Mouse (Mus musculus) myocyte (in vitro differentiated cells): ENCODE measurements around the gene Fam149a. TPM values are rescaled to one million over a fixed set of nuclear protein-coding genes. Genes with fewer than 3 reads are reported as not detected.

Source experiments
- H3K27me3 ChIP-seq: one replicate; pipeline ENCODE4 v1.6.1; 2011; ENCODE audit not compliant: control insufficient read depth, insufficient read depth, insufficient read length
- H3K36me3 ChIP-seq: one replicate; pipeline ENCODE4 v1.6.1; 2011; ENCODE audit not compliant: control insufficient read depth, insufficient read depth
- H3K4me2 ChIP-seq: one replicate; pipeline ENCODE4 v1.6.1; 2011; ENCODE audit warnings: low read depth, control low read depth
- H3K4me3 ChIP-seq: one replicate; pipeline ENCODE4 v1.5.1; 2011; ENCODE audit warnings: mild to moderate bottlenecking, control low read depth, moderate library complexity
- H3K79me2 ChIP-seq: one replicate; pipeline ENCODE4 v1.6.1; 2011; ENCODE audit not compliant: control insufficient read depth, insufficient read depth
- H3ac ChIP-seq: one replicate; pipeline ENCODE4 v1.6.1; 2011; ENCODE audit not compliant: control insufficient read depth, insufficient read length
- CEBPB ChIP-seq: IDR thresholded peaks from 2 replicates; pipeline ENCODE4 v1.6.1; 2011; ENCODE audit warnings: mild to moderate bottlenecking, moderate library complexity; ENCODE audit not compliant: poor library complexity, insufficient read depth, severe bottlenecking
- E2F4 ChIP-seq: IDR thresholded peaks from one replicate; pipeline ENCODE4 v1.6.1; 2011; ENCODE audit warnings: mild to moderate bottlenecking, control low read depth, moderate library complexity; ENCODE audit not compliant: insufficient read depth
- MAX ChIP-seq: IDR thresholded peaks from one replicate; pipeline ENCODE4 v1.6.1; 2011; ENCODE audit warnings: low read depth, mild to moderate bottlenecking, control low read depth
- MYOD1 ChIP-seq, 3 experiments: IDR thresholded peaks; one replicate each; pipeline ENCODE4 v1.6.1; 2011; ENCODE audit warnings: control low read depth in 2 of 3, low read depth in 2 of 3, mild to moderate bottlenecking in 2 of 3, moderate library complexity in 1 of 3; ENCODE audit not compliant: insufficient read length in 2 of 3, control insufficient read depth in 1 of 3
- MYOG ChIP-seq, 3 experiments: IDR thresholded peaks; one replicate each; pipeline ENCODE4 v1.6.1; 2011; ENCODE audit warnings: control low read depth in 2 of 3, low read depth in 2 of 3, mild to moderate bottlenecking in 2 of 3; ENCODE audit not compliant: insufficient read length in 2 of 3, control insufficient read depth in 1 of 3, insufficient read depth in 1 of 3
- POLR2A ChIP-seq: IDR thresholded peaks from one replicate; pipeline ENCODE4 v1.6.1; 2011; ENCODE audit warnings: low read depth, mild to moderate bottlenecking, control low read depth, moderate library complexity; ENCODE audit not compliant: insufficient read length
- POLR2AphosphoS2 ChIP-seq: IDR thresholded peaks from one replicate; pipeline ENCODE4 v1.6.1; 2011; ENCODE audit warnings: low read depth, control low read depth; ENCODE audit not compliant: insufficient read length
- REST ChIP-seq: IDR thresholded peaks from one replicate; pipeline ENCODE4 v1.6.1; 2011; ENCODE audit warnings: mild to moderate bottlenecking, control low read depth, moderate library complexity; ENCODE audit not compliant: insufficient read depth, insufficient read length
- SRF ChIP-seq: IDR thresholded peaks from one replicate; pipeline ENCODE4 v1.6.1; 2011; ENCODE audit warnings: low read depth; ENCODE audit not compliant: control insufficient read depth, insufficient read length
- TCF12 ChIP-seq: IDR thresholded peaks from one replicate; pipeline ENCODE4 v1.6.1; 2011; ENCODE audit warnings: mild to moderate bottlenecking, control low read depth; ENCODE audit not compliant: poor library complexity, insufficient read depth, severe bottlenecking
- TCF3 ChIP-seq: IDR thresholded peaks from one replicate; pipeline ENCODE4 v1.6.1; 2011; ENCODE audit warnings: low read depth, control low read depth; ENCODE audit not compliant: insufficient read length
- USF1 ChIP-seq: IDR thresholded peaks from one replicate; pipeline ENCODE4 v1.6.1; 2011; ENCODE audit warnings: low read depth, mild to moderate bottlenecking, control low read depth, moderate library complexity
- polyA plus RNA-seq: library from polyadenylated mRNA; unstranded; fragments of >200 nt; fragmentation: generic; extraction: Trizol; gene quantifications from one replicate; pipeline ENCODE4 v1.2.1, GENCODE M21; 2012; ENCODE audit warnings: missing spikeins

Gene Fam149a
- polyA plus RNA-seq, 1 experiment, result 0.59 TPM

- no peak overlapping the region for H3K4me3 ChIP-seq
- H3K4me2 ChIP-seq, result no peak overlapping the region
These were observed 1.5 kb downstream of the Fam149a start for GRCm38 (mm10) chr8:45380598-45380997.

GRCm38 (mm10) chr8:45374071-45374470, 8.0 kb downstream of the Fam149a start:
- TF ChIP-seq SRF, result no peak
- no peak for TF ChIP-seq E2F4
- no peak for TF ChIP-seq REST
- TF ChIP-seq CEBPB, result no peak
- TF ChIP-seq TCF3, result no peak
- TF ChIP-seq TCF12, result no peak
- no peak for TF ChIP-seq POLR2A
- no peak for TF ChIP-seq MAX
- TF ChIP-seq MYOD1 (IDR thresholded peaks at IDR 0.05; ENCODE audit: control insufficient read depth in 1 of 3, insufficient read length in 2 of 3, low read depth in 2 of 3), result no peak
- TF ChIP-seq MYOG (IDR thresholded peaks at IDR 0.05; ENCODE audit: control insufficient read depth in 1 of 3, insufficient read depth in 1 of 3, insufficient read length in 2 of 3, low read depth in 2 of 3), result no peak
- no peak for TF ChIP-seq USF1
- no peak for TF ChIP-seq POLR2AphosphoS2
- Histone ChIP-seq H3ac (no peak overlapping the region), H3K4me3 (no peak overlapping the region), H3K4me2 (no peak overlapping the region), H3K79me2 (no peaks in the 10 kb centered on the region), H3K27me3 (no peaks in the 10 kb centered on the region), H3K36me3 (no peaks in the 10 kb centered on the region)

More at GRCm38 (mm10) chr8:45380598-45380997, 1.5 kb downstream of the Fam149a start:
- Histone ChIP-seq H3ac (no peak overlapping the region), H3K79me2 (no peaks in the 10 kb centered on the region), H3K36me3 (no peaks in the 10 kb centered on the region), H3K27me3 (peaks cover 15% of the 10 kb centered on the region)
- TF ChIP-seq MYOG (IDR thresholded peaks at IDR 0.05; ENCODE audit: control insufficient read depth in 1 of 3, insufficient read depth in 1 of 3, insufficient read length in 2 of 3, low read depth in 2 of 3), result no peak
- no peak for TF ChIP-seq E2F4
- TF ChIP-seq MAX, result no peak
- no peak for TF ChIP-seq REST
- no peak for TF ChIP-seq TCF3
- no peak for TF ChIP-seq MYOD1 (IDR thresholded peaks at IDR 0.05; ENCODE audit: control insufficient read depth in 1 of 3, insufficient read length in 2 of 3, low read depth in 2 of 3)
- no peak for TF ChIP-seq POLR2AphosphoS2
- TF ChIP-seq POLR2A, result no peak
- no peak for TF ChIP-seq TCF12
- TF ChIP-seq USF1, result no peak
- no peak for TF ChIP-seq SRF
- no peak for TF ChIP-seq CEBPB

DNA sequence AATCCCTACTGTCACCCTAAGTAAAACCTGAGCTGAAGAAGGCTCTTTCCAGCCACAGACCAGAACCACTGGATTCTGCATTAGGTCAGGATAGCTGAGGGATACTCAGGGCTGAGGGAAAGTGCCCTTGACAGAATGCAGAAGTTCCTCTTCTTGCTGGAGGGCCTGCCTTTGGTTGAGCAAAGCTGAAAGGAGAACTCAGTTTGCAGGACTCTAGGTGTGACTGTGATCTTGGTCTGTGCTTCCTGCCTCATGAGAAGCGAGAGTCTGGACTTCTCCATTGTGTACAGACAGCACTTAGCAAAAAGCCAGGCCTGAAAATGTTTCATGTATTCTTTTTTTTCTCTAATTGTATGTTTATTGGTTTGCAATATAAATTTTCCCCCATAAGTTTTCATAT, 14.9 kb downstream of the Fam149a start:
- H3K36me3 ChIP-seq, result no peaks in the 10 kb centered on the region
- H3K27me3 ChIP-seq, result peaks cover 4% of the 10 kb centered on the region
- H3K4me3 ChIP-seq, result no peak overlapping the region
- H3K79me2 ChIP-seq, result no peaks in the 10 kb centered on the region
- TF ChIP-seq POLR2A, result no peak
- no peak for TF ChIP-seq CEBPB
- no peak for TF ChIP-seq MYOG (IDR thresholded peaks at IDR 0.05; ENCODE audit: control insufficient read depth in 1 of 3, insufficient read depth in 1 of 3, insufficient read length in 2 of 3, low read depth in 2 of 3)
- no peak for TF ChIP-seq MAX
- no peak for TF ChIP-seq MYOD1 (IDR thresholded peaks at IDR 0.05; ENCODE audit: control insufficient read depth in 1 of 3, insufficient read length in 2 of 3, low read depth in 2 of 3)
- TF ChIP-seq SRF, result no peak
- no peak for TF ChIP-seq USF1
- TF ChIP-seq REST, result no peak
- no peak for TF ChIP-seq TCF3
- no peak for TF ChIP-seq E2F4
- TF ChIP-seq POLR2AphosphoS2, result no peak
- TF ChIP-seq TCF12, result no peak
- no peak overlapping the region for H3ac ChIP-seq
- H3K4me2 ChIP-seq, result no peak overlapping the region

GRCm38 (mm10) chr8:45363220-45363619, 18.9 kb downstream of the Fam149a start:
- H3K4me3 ChIP-seq, result no peak overlapping the region
- no peak for TF ChIP-seq CEBPB
- no peak for TF ChIP-seq TCF3
- TF ChIP-seq SRF, result no peak
- no peak for TF ChIP-seq POLR2A
- H3K4me2 ChIP-seq, result no peak overlapping the region
- H3K79me2 ChIP-seq, result no peaks in the 10 kb centered on the region
- H3K36me3 ChIP-seq, result no peaks in the 10 kb centered on the region
- H3ac ChIP-seq, result no peak overlapping the region
- peaks cover 4% of the 10 kb centered on the region for H3K27me3 ChIP-seq

DNA sequence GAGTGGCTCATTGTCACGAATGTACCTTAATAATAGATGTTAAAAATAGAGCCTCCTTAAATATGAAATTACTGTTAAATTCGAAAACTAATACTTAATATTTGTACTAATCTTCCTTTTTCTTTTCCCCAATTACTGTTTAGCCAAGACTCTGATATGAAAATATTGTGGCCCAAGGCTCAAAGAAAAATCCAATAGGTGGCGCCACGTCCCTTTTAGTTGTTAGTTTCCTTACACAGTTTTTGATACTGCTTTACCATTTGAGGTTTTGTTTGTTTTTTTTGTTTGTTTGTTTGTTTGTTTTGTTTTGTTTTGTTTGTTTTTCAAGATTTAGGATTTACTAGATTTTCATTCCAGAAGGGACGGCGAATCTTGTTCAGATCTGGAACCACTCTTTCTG, 19.8 kb downstream of the Fam149a start:
- H3ac ChIP-seq, result no peak overlapping the region
- TF ChIP-seq MAX (no peak), SRF (no peak), CEBPB (no peak), POLR2A (no peak), USF1 (no peak), MYOD1 (IDR thresholded peaks at IDR 0.05; ENCODE audit: control insufficient read depth in 1 of 3, insufficient read length in 2 of 3, low read depth in 2 of 3) (no peak), POLR2AphosphoS2 (no peak), MYOG (IDR thresholded peaks at IDR 0.05; ENCODE audit: control insufficient read depth in 1 of 3, insufficient read depth in 1 of 3, insufficient read length in 2 of 3, low read depth in 2 of 3) (no peak), E2F4 (no peak), TCF12 (no peak), REST (no peak), TCF3 (no peak)
- no peak overlapping the region for H3K4me3 ChIP-seq
- H3K36me3 ChIP-seq, result no peaks in the 10 kb centered on the region
- H3K4me2 ChIP-seq, result no peak overlapping the region
- H3K27me3 ChIP-seq, result peaks cover 4% of the 10 kb centered on the region
- no peaks in the 10 kb centered on the region for H3K79me2 ChIP-seq
